Comparison of ENCODE assay signal across 15 mouse cellular contexts in the genomic region with DNA sequence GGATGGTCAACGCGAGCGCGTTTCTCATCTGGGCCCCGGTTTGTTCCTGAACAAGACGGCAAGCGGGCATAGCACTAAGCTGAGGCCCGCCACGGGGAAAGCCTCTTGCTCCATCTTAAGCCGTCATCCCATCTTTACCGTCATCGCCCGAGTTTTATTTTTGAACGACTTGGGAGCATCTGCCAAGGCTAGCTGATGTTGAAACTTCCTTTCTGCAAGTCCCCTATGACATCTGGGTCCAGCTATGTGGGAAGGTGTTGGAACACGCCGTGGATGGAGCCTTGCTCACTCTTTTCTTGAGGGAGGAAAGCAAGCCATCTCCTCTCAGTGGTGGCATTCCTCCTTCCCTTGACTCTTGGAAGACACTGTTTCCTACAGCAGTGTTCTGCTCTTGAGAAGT.
DNase-seq lines count a peak whose midpoint lies in the region; ATAC-seq and TF ChIP-seq lines count a peak whose summit lies in the region.
"Had no signal": no experiment of that assay in that cellular context is flagged by ENCODE, and none has a peak within 500 bp of the region (broad histone marks: within the 10 kb centered on the region; RNA-seq: fewer than 3 reads in every experiment).

No protein-coding gene starts in this region.

- H3K9ac ChIP-seq in lung, embryonic 15.5 days, result no peak overlapping the region
- H3K9ac ChIP-seq: intestine, embryonic 15.5 days had no signal

- H3K36me3 ChIP-seq in megakaryocyte, embryonic 14.5 days (replicated peaks; ENCODE audit: low read length), result peaks cover 28% of the 10 kb centered on the region
- H3K36me3 ChIP-seq in lung, embryonic 15.5 days, result no peaks in the 10 kb centered on the region
- H3K36me3 ChIP-seq in thymus, adult 2 months (ENCODE audit: control insufficient read depth, insufficient read depth, low read length), result no peaks in the 10 kb centered on the region
- H3K36me3 ChIP-seq: hindbrain, embryonic 10.5 days; intestine, embryonic 15.5 days; midbrain, embryonic 10.5 days had no signal

- TF ChIP-seq POLR2A in thymus, adult 2 months (IDR thresholded peaks at IDR 0.05; ENCODE audit: control insufficient read depth, extremely low read depth, insufficient read depth, low read length, poor library complexity), result no peak

- WGBS in lung, embryonic 15.5 days, result 55% methylated on average over 16 of the region's 16 CpGs
- 87% methylated on average over 16 of the region's 16 CpGs for WGBS in thymus, adult 2 months

- no peak for ATAC-seq in megakaryocyte, adult 5-6 weeks (ENCODE audit: poor library complexity, severe bottlenecking)
- ATAC-seq in lung, embryonic 15.5 days (ENCODE audit: borderline replicate concordance, extremely low read depth, low FRiP score, low TSS enrichment), result peak; percentile 39; the same call in 1 of the 2 replicates
- ATAC-seq: intestine, embryonic 15.5 days had no signal

- H3K4me2 ChIP-seq in lung, embryonic 15.5 days, result no peak overlapping the region
- H3K4me2 ChIP-seq: intestine, embryonic 15.5 days had no signal

- no peaks in the 10 kb centered on the region for H3K27me3 ChIP-seq in megakaryocyte, embryonic 14.5 days (replicated peaks)
- H3K27me3 ChIP-seq in lung, embryonic 15.5 days, result no peaks in the 10 kb centered on the region
- no peaks in the 10 kb centered on the region for H3K27me3 ChIP-seq in thymus, adult 2 months (ENCODE audit: control insufficient read depth, insufficient read depth, low read length)
- H3K27me3 ChIP-seq: intestine, embryonic 15.5 days had no signal

- peak overlapping the region; percentile 25; the same call in 1 of the 2 replicates for H3K27ac ChIP-seq in lung, embryonic 15.5 days
- no peak overlapping the region for H3K27ac ChIP-seq in thymus, adult 2 months (ENCODE audit: control insufficient read depth, insufficient read depth, low read length)
- H3K27ac ChIP-seq: hindbrain, embryonic 10.5 days; intestine, embryonic 15.5 days; midbrain, embryonic 10.5 days; stomach, postnatal 0 days had no signal

- no peak for TF ChIP-seq CTCF in thymus, adult 2 months (IDR thresholded peaks at IDR 0.05; ENCODE audit: borderline replicate concordance, control insufficient read depth, extremely low read depth, insufficient read depth, low read length, poor library complexity)

- peak; percentile 22 for DNase-seq in adrenal gland, postnatal 10 days
- no peak for DNase-seq in adrenal gland, postnatal 25 days
- no peak for DNase-seq in thymus, adult 2 months
- no peak for DNase-seq in testis, postnatal 14 days (ENCODE audit: low spot score)
- no peak for DNase-seq in frontal cortex, postnatal 14 days (ENCODE audit: low spot score in 2 of 2)
- DNase-seq: cerebellum, adult 18-20 months; kidney, postnatal 4 days had no signal

- peak overlapping the region; percentile 34 for H3K4me3 ChIP-seq in megakaryocyte, embryonic 14.5 days (replicated peaks)
- H3K4me3 ChIP-seq in lung, embryonic 15.5 days, result no peak overlapping the region
- no peak overlapping the region for H3K4me3 ChIP-seq in thymus, adult 2 months (ENCODE audit: control insufficient read depth, insufficient read depth, low read length)
- H3K4me3 ChIP-seq: hindbrain, embryonic 10.5 days; intestine, embryonic 15.5 days; midbrain, embryonic 10.5 days; myocyte had no signal

- H3K9me3 ChIP-seq in megakaryocyte, embryonic 14.5 days, result no peaks in the 10 kb centered on the region
- no peaks in the 10 kb centered on the region for H3K9me3 ChIP-seq in lung, embryonic 15.5 days
- H3K9me3 ChIP-seq: hindbrain, embryonic 10.5 days; intestine, embryonic 15.5 days; midbrain, embryonic 10.5 days had no signal

- peaks cover 97% of the 10 kb centered on the region for H3K4me1 ChIP-seq in megakaryocyte, embryonic 14.5 days
- H3K4me1 ChIP-seq in lung, embryonic 15.5 days, result peaks cover 45% of the 10 kb centered on the region
- H3K4me1 ChIP-seq in thymus, adult 2 months (replicated peaks; ENCODE audit: control insufficient read depth, insufficient read depth, low read length), result peaks cover 54% of the 10 kb centered on the region
